Mouse (Mus musculus): ENCODE results near the gene Fyn. TPM values are rescaled to one million over a fixed set of nuclear protein-coding genes. Genes with fewer than 3 reads are reported as not detected.

The Fyn gene
- total and polyA plus RNA-seq, 3 experiments, result 89.7 to 127 (median 101) TPM

DNA sequence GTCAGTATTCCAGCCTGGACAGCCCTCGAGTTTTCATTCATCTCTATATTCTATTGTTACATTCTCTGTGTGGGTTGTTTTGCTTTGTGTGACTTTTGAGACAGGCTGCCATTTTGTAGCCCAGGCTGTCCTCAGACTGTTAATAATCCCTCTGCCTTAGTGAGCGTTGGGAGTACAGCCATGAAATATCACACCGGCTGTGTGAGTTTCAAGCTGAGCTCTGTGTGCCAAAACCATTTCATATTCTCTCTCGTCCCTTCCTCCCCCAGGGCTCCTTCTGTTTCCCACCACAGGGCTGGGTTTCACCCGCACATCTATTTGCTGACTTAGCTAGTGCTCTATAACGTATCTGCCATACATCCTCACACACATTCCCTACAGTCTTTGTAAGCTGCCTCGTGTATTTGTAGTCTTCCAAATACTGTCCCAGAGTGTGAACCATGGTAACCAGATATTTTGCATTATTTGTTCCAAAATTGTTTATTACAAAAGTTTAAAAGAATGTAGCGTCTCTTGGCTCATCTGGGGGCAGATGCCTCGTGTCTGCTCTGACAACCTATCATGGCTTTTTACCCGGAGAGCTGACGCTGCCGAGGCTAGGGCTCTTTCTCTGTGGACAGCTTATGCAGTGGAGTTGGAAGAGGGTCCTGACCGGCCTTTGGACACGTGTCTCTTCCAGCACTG, 144.1 kb downstream of the Fyn start:
- H3K9me3 ChIP-seq (replicated peaks), result no peaks in the 10 kb centered on the region
- TF ChIP-seq GATA2 (IDR thresholded peaks at IDR 0.05; ENCODE audit: borderline replicate concordance, low read depth, low read length), result no peak
- TF ChIP-seq TAL1 (conservative IDR thresholded peaks at IDR 0.05; ENCODE audit: low read depth, low read length), result no peak
- TF ChIP-seq POLR2AphosphoS5 (IDR thresholded peaks at IDR 0.05; ENCODE audit: insufficient replicate concordance, low read depth, low read length), result no peak
- no peak for TF ChIP-seq GATA1 (IDR thresholded peaks at IDR 0.05; ENCODE audit: borderline replicate concordance, low read length)
- no peak for TF ChIP-seq CTCF (IDR thresholded peaks at IDR 0.05; ENCODE audit: low read depth, low read length)
- H3K27me3 ChIP-seq (ENCODE audit: insufficient read depth, low read length), result no peaks in the 10 kb centered on the region
- DNase-seq (ENCODE audit: low spot score), result no peak
- ATAC-seq (ENCODE audit: extremely low read depth, insufficient number of reproducible peaks, low FRiP score, poor library complexity, severe bottlenecking), result no peak
- peaks cover 27% of the 10 kb centered on the region for H3K4me1 ChIP-seq (ENCODE audit: insufficient read depth, low read depth, low read length)
- H3K36me3 ChIP-seq (replicated peaks), result peaks cover 93% of the 10 kb centered on the region
- H3K4me3 ChIP-seq (ENCODE audit: low read depth, low read length), result no peak overlapping the region

DNA sequence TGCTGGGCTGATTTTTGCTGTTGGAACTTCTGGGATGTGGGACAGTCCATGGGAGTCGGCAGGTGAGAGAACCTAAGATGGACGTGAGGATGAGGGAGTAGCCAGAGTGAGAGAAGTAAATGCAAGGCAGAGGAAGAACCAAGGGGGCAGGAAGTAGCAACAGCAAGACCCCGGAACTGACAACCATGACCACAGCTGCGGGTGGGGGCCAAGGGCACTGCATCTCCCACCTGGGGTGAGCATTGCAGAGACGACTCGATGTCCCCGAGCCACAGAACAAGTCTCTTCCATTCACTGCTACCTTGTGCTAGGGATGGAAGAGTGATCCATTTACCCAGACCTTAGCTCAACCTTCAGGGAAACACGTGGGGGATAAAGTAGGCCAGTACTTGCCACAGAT, 146.3 kb downstream of the Fyn start:
- Histone ChIP-seq H3K36me3 (replicated peaks) (peaks cover 95% of the 10 kb centered on the region), H3K4me1 (ENCODE audit: insufficient read depth, low read depth, low read length) (peaks cover 34% of the 10 kb centered on the region), H3K27me3 (ENCODE audit: insufficient read depth, low read length) (no peaks in the 10 kb centered on the region), H3K4me3 (ENCODE audit: low read depth, low read length) (no peak overlapping the region), H3K9me3 (replicated peaks) (no peaks in the 10 kb centered on the region)
- TF ChIP-seq TAL1 (conservative IDR thresholded peaks at IDR 0.05; ENCODE audit: low read depth, low read length) (no peak), GATA2 (IDR thresholded peaks at IDR 0.05; ENCODE audit: borderline replicate concordance, low read depth, low read length) (no peak), POLR2AphosphoS5 (IDR thresholded peaks at IDR 0.05; ENCODE audit: insufficient replicate concordance, low read depth, low read length) (no peak), CTCF (IDR thresholded peaks at IDR 0.05; ENCODE audit: low read depth, low read length) (no peak)
- DNase-seq (ENCODE audit: low spot score), result no peak
- ATAC-seq (ENCODE audit: extremely low read depth, insufficient number of reproducible peaks, low FRiP score, poor library complexity, severe bottlenecking), result no peak

- Histone ChIP-seq H3K9me3 (replicated peaks) (no peaks in the 10 kb centered on the region), H3K27me3 (ENCODE audit: insufficient read depth, low read length) (no peaks in the 10 kb centered on the region), H3K4me3 (ENCODE audit: low read depth, low read length) (no peak overlapping the region), H3K4me1 (ENCODE audit: insufficient read depth, low read depth, low read length) (peaks cover 33% of the 10 kb centered on the region), H3K36me3 (replicated peaks) (peaks cover 93% of the 10 kb centered on the region)
- no peak for ATAC-seq (ENCODE audit: extremely low read depth, insufficient number of reproducible peaks, low FRiP score, poor library complexity, severe bottlenecking)
- peak; percentile 7 for DNase-seq (ENCODE audit: low spot score)
- TF ChIP-seq TAL1 (conservative IDR thresholded peaks at IDR 0.05; ENCODE audit: low read depth, low read length), result no peak
- TF ChIP-seq GATA1 (IDR thresholded peaks at IDR 0.05; ENCODE audit: borderline replicate concordance, low read length), result no peak
- no peak for TF ChIP-seq GATA2 (IDR thresholded peaks at IDR 0.05; ENCODE audit: borderline replicate concordance, low read depth, low read length)
- TF ChIP-seq CTCF (IDR thresholded peaks at IDR 0.05; ENCODE audit: low read depth, low read length), result no peak
- no peak for TF ChIP-seq POLR2AphosphoS5 (IDR thresholded peaks at IDR 0.05; ENCODE audit: insufficient replicate concordance, low read depth, low read length)
Observed at GRCm38 (mm10) chr10:39516541-39517133, 148.0 kb downstream of the Fyn start.

DNA sequence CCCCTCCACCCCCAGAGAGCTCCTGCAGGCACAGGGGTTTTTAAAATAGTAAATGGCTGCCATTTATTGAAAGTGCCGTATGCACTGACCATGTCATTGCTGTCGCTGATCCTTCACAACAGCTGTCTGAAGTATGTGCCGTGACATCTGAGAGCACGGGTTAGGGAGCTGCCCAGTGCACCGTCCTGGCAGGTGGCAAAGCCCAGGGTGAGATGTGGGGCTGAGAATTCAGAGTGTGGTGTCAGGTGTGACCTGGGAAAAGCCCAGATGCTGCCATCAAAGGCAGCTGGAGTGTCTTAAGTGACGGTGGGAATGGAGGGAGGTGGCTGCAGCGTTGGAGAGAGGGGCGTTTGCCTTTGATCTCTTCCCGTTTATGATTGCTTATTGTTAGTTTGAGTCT, 148.7 kb downstream of the Fyn start:
- Histone ChIP-seq H3K36me3 (replicated peaks) (peaks cover 93% of the 10 kb centered on the region), H3K4me3 (ENCODE audit: low read depth, low read length) (no peak overlapping the region), H3K27me3 (ENCODE audit: insufficient read depth, low read length) (no peaks in the 10 kb centered on the region), H3K9me3 (replicated peaks) (no peaks in the 10 kb centered on the region), H3K4me1 (ENCODE audit: insufficient read depth, low read depth, low read length) (peaks cover 30% of the 10 kb centered on the region)
- ATAC-seq (ENCODE audit: extremely low read depth, insufficient number of reproducible peaks, low FRiP score, poor library complexity, severe bottlenecking) (no peak), DNase-seq (ENCODE audit: low spot score) (no peak)
- TF ChIP-seq TAL1 (conservative IDR thresholded peaks at IDR 0.05; ENCODE audit: low read depth, low read length) (no peak), GATA2 (IDR thresholded peaks at IDR 0.05; ENCODE audit: borderline replicate concordance, low read depth, low read length) (no peak), CTCF (IDR thresholded peaks at IDR 0.05; ENCODE audit: low read depth, low read length) (no peak), POLR2AphosphoS5 (IDR thresholded peaks at IDR 0.05; ENCODE audit: insufficient replicate concordance, low read depth, low read length) (no peak), GATA1 (IDR thresholded peaks at IDR 0.05; ENCODE audit: borderline replicate concordance, low read length) (no peak)

DNA sequence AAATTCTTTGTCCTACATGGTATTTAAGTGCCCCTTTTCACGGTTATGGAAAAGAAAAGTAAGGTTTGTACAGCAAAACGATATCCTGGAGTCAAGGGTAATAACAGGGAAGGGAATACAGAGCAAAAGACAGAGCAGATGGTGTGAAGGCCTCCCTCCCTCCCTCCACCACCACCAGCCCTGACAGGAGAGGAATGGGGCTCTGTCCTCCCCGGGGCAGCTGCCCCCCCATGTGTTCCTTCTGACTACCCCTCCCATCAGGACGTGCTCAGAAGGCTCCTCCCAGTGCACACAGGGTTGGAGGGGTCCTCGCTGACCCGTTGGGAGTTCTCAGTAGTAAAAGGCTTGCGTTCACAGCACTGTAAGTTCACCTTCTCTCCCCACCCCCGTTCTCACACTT, 149.6 kb downstream of the Fyn start:
- H3K27me3 ChIP-seq (ENCODE audit: insufficient read depth, low read length), result no peaks in the 10 kb centered on the region
- no peak overlapping the region for H3K4me3 ChIP-seq (ENCODE audit: low read depth, low read length)
- H3K36me3 ChIP-seq (replicated peaks), result peaks cover 93% of the 10 kb centered on the region
- peaks cover 30% of the 10 kb centered on the region for H3K4me1 ChIP-seq (ENCODE audit: insufficient read depth, low read depth, low read length)
- no peak for TF ChIP-seq GATA2 (IDR thresholded peaks at IDR 0.05; ENCODE audit: borderline replicate concordance, low read depth, low read length)
- no peak for TF ChIP-seq POLR2AphosphoS5 (IDR thresholded peaks at IDR 0.05; ENCODE audit: insufficient replicate concordance, low read depth, low read length)
- no peak for TF ChIP-seq CTCF (IDR thresholded peaks at IDR 0.05; ENCODE audit: low read depth, low read length)
- no peak for TF ChIP-seq GATA1 (IDR thresholded peaks at IDR 0.05; ENCODE audit: borderline replicate concordance, low read length)
- no peak for TF ChIP-seq TAL1 (conservative IDR thresholded peaks at IDR 0.05; ENCODE audit: low read depth, low read length)
- no peak for ATAC-seq (ENCODE audit: extremely low read depth, insufficient number of reproducible peaks, low FRiP score, poor library complexity, severe bottlenecking)
- H3K9me3 ChIP-seq (replicated peaks), result no peaks in the 10 kb centered on the region
- DNase-seq (ENCODE audit: low spot score), result no peak

DNA sequence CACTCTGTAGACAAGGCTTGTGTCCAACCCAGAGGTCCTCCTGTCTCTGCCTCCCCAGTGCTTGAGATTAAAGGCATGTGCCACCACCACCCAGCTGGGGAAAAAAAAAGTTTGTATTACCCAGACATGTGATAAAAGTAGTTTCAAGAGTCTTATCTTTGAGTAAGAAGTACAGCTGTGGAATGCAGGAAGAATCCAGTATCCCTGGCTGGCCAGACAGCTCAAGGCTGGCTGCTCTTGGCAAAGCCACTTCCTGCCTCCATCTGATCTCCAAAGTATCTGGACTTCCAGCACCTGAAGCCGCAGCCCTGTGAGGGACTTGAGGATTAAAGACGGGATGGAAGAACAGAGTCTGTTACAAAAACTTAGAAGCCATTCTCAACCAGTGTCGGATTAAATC, 150.2 kb downstream of the Fyn start:
- Histone ChIP-seq H3K36me3 (replicated peaks) (peaks cover 91% of the 10 kb centered on the region), H3K4me3 (ENCODE audit: low read depth, low read length) (no peak overlapping the region), H3K9me3 (replicated peaks) (no peaks in the 10 kb centered on the region), H3K4me1 (ENCODE audit: insufficient read depth, low read depth, low read length) (peaks cover 30% of the 10 kb centered on the region), H3K27me3 (ENCODE audit: insufficient read depth, low read length) (no peaks in the 10 kb centered on the region)
- DNase-seq (ENCODE audit: low spot score) (no peak), ATAC-seq (ENCODE audit: extremely low read depth, insufficient number of reproducible peaks, low FRiP score, poor library complexity, severe bottlenecking) (peak; percentile 64; the same call in 1 of the 2 replicates)
- TF ChIP-seq CTCF (IDR thresholded peaks at IDR 0.05; ENCODE audit: low read depth, low read length) (no peak), POLR2AphosphoS5 (IDR thresholded peaks at IDR 0.05; ENCODE audit: insufficient replicate concordance, low read depth, low read length) (no peak), GATA1 (IDR thresholded peaks at IDR 0.05; ENCODE audit: borderline replicate concordance, low read length) (no peak), GATA2 (IDR thresholded peaks at IDR 0.05; ENCODE audit: borderline replicate concordance, low read depth, low read length) (no peak), TAL1 (conservative IDR thresholded peaks at IDR 0.05; ENCODE audit: low read depth, low read length) (no peak)
